Mouse (Mus musculus): ENCODE results near the gene Gdf11. TPM values are rescaled to one million over a fixed set of nuclear protein-coding genes. Genes with fewer than 3 reads are reported as not detected.

The Gdf11 gene
- polyA plus RNA-seq, 1 experiment, result 19.4 TPM

GRCm38 (mm10) chr10:128899759-128900490 is 8.4 kb upstream of the Gdf11 start:
- TF ChIP-seq CTCF (IDR thresholded peaks at IDR 0.05; ENCODE audit: borderline replicate concordance, insufficient read depth, low read length) (no peak), POLR2A (IDR thresholded peaks at IDR 0.05; ENCODE audit: low read depth, low read length) (no peak)
- Histone ChIP-seq H3K4me3 (ENCODE audit: insufficient read depth, low read length) (no peak overlapping the region), H3K4me1 (ENCODE audit: control insufficient read depth, insufficient read depth, low read length) (0 out of 2 replicates have a peak, but pooled peaks cover 2% of the 10 kb centered on the region), H3K27ac (ENCODE audit: insufficient read depth, low read length) (no peak overlapping the region)

GRCm38 (mm10) chr10:128897501-128897900 is 6.0 kb upstream of the Gdf11 start:
- 0 out of 2 replicates have a peak, but pooled peaks cover 2% of the 10 kb centered on the region for H3K4me1 ChIP-seq (ENCODE audit: control insufficient read depth, insufficient read depth, low read length)
- H3K4me3 ChIP-seq (ENCODE audit: insufficient read depth, low read length), result no peak overlapping the region
- TF ChIP-seq CTCF (IDR thresholded peaks at IDR 0.05; ENCODE audit: borderline replicate concordance, insufficient read depth, low read length) (no peak), POLR2A (IDR thresholded peaks at IDR 0.05; ENCODE audit: low read depth, low read length) (no peak)
- no peak overlapping the region for H3K27ac ChIP-seq (ENCODE audit: insufficient read depth, low read length)

- Histone ChIP-seq H3K27ac (ENCODE audit: insufficient read depth, low read length) (no peak overlapping the region), H3K4me3 (ENCODE audit: insufficient read depth, low read length) (no peak overlapping the region), H3K4me1 (ENCODE audit: control insufficient read depth, insufficient read depth, low read length) (0 out of 2 replicates have a peak, but pooled peaks cover 2% of the 10 kb centered on the region)
- TF ChIP-seq CTCF (IDR thresholded peaks at IDR 0.05; ENCODE audit: borderline replicate concordance, insufficient read depth, low read length) (no peak), POLR2A (IDR thresholded peaks at IDR 0.05; ENCODE audit: low read depth, low read length) (no peak)
Measured at GRCm38 (mm10) chr10:128896807-128897206, 5.3 kb upstream of the Gdf11 start.

- no peak overlapping the region for H3K27ac ChIP-seq (ENCODE audit: insufficient read depth, low read length)
Measured at GRCm38 (mm10) chr10:128895952-128896693, 4.6 kb upstream of the Gdf11 start.

GRCm38 (mm10) chr10:128895437-128895836 is 3.9 kb upstream of the Gdf11 start:
- Histone ChIP-seq H3K4me1 (ENCODE audit: control insufficient read depth, insufficient read depth, low read length) (0 out of 2 replicates have a peak, but pooled peaks cover 2% of the 10 kb centered on the region), H3K27ac (ENCODE audit: insufficient read depth, low read length) (no peak overlapping the region), H3K4me3 (ENCODE audit: insufficient read depth, low read length) (no peak overlapping the region)
- no peak for TF ChIP-seq POLR2A (IDR thresholded peaks at IDR 0.05; ENCODE audit: low read depth, low read length)
- no peak for TF ChIP-seq CTCF (IDR thresholded peaks at IDR 0.05; ENCODE audit: borderline replicate concordance, insufficient read depth, low read length)

More at GRCm38 (mm10) chr10:128895952-128896693, 4.6 kb upstream of the Gdf11 start:
- TF ChIP-seq POLR2A (IDR thresholded peaks at IDR 0.05; ENCODE audit: low read depth, low read length) (no peak), CTCF (IDR thresholded peaks at IDR 0.05; ENCODE audit: borderline replicate concordance, insufficient read depth, low read length) (no peak)
- Histone ChIP-seq H3K4me3 (ENCODE audit: insufficient read depth, low read length) (no peak overlapping the region), H3K4me1 (ENCODE audit: control insufficient read depth, insufficient read depth, low read length) (0 out of 2 replicates have a peak, but pooled peaks cover 2% of the 10 kb centered on the region)

- H3K4me1 ChIP-seq (ENCODE audit: control insufficient read depth, insufficient read depth, low read length), result peaks cover 4% of the 10 kb centered on the region
- no peak overlapping the region for H3K27ac ChIP-seq (ENCODE audit: insufficient read depth, low read length)
- peak overlapping the region; percentile 55 for H3K4me3 ChIP-seq (ENCODE audit: insufficient read depth, low read length)
- TF ChIP-seq CTCF (IDR thresholded peaks at IDR 0.05; ENCODE audit: borderline replicate concordance, insufficient read depth, low read length) (no peak), POLR2A (IDR thresholded peaks at IDR 0.05; ENCODE audit: low read depth, low read length) (no peak)
Measured at GRCm38 (mm10) chr10:128892246-128892645, 728 bp upstream of the Gdf11 start.

GRCm38 (mm10) chr10:128890383-128891295 is 879 bp downstream of the Gdf11 start:
- peak overlapping the region; percentile 81 for H3K4me3 ChIP-seq (ENCODE audit: insufficient read depth, low read length)
- peaks cover 4% of the 10 kb centered on the region for H3K4me1 ChIP-seq (ENCODE audit: control insufficient read depth, insufficient read depth, low read length)
- peak overlapping the region; percentile 8 for H3K27ac ChIP-seq (ENCODE audit: insufficient read depth, low read length)
- peak; percentile 32; the same call in 1 of the 2 replicates for TF ChIP-seq POLR2A (IDR thresholded peaks at IDR 0.05; ENCODE audit: low read depth, low read length)
- no peak for TF ChIP-seq CTCF (IDR thresholded peaks at IDR 0.05; ENCODE audit: borderline replicate concordance, insufficient read depth, low read length)

- Histone ChIP-seq H3K4me1 (ENCODE audit: control insufficient read depth, insufficient read depth, low read length) (peaks cover 2% of the 10 kb centered on the region), H3K27ac (ENCODE audit: insufficient read depth, low read length) (no peak overlapping the region), H3K4me3 (ENCODE audit: insufficient read depth, low read length) (no peak overlapping the region; the same call in 1 of the 2 replicates)
- TF ChIP-seq POLR2A (IDR thresholded peaks at IDR 0.05; ENCODE audit: low read depth, low read length) (no peak), CTCF (IDR thresholded peaks at IDR 0.05; ENCODE audit: borderline replicate concordance, insufficient read depth, low read length) (no peak)
Measured at GRCm38 (mm10) chr10:128889846-128890245, 1.7 kb downstream of the Gdf11 start.

Measured in embryonic fibroblast, embryonic 13.5 days (primary cell).